Mouse (Mus musculus) thymus, postnatal 25 days (tissue): ENCODE data around the gene Nrf1.

Experiments used
- DNase-seq: peaks from one replicate; pipeline ENCODE4 v3.0.0; 2022

Nrf1 gene

DNA sequence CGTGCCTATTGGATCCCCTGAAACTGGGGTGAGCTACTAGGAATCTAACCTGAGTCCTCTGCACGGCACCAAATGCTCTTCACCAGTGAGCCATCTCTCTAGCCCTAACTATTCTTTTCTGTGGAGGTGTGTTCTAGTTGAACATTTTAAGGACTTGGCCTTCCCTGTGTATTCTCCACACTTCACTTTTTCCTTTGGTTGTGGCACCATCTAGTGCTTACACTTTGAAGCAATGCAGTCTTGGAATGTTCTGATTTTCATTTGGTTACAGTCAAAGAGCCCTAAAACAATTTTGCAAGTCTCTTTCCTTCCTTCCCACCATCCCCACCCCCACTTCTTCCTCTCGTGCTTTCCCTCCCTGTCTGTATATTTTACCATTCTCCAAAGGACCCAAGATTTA is 33.6 kb downstream of the Nrf1 start:
- peak; percentile 15 for DNase-seq

DNA sequence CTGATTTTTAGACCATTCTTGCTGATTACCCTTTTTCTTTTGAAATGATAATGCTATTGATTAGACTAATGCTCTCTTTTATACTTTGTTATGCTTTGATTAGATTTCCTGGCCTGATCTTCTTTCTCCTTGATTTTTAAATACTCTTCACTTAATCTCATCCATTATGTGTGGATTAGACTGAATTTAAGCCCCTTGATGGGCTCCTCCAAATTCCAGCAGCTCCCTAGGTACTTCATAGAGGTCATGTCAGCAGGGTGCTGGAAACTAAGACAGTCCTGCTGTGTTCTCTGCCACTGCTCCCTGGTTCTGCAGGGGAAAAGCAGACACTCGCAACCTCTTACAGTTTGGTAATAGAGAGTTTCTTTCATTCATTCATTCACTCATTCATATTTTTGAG is 35.5 kb downstream of the Nrf1 start:
- no peak for DNase-seq

- DNase-seq, result no peak
Measured at GRCm38 (mm10) chr6:30085351-30085750, 37.6 kb downstream of the Nrf1 start.

- no peak for DNase-seq
Measured at GRCm38 (mm10) chr6:30091221-30091620, 43.4 kb downstream of the Nrf1 start.

GRCm38 (mm10) chr6:30092816-30093215 is 45.0 kb downstream of the Nrf1 start:
- DNase-seq, result no peak

GRCm38 (mm10) chr6:30101773-30102415 is 54.1 kb downstream of the Nrf1 start:
- no peak for DNase-seq

- no peak for DNase-seq
Measured at GRCm38 (mm10) chr6:30106091-30106490, 58.3 kb downstream of the Nrf1 start.

DNA sequence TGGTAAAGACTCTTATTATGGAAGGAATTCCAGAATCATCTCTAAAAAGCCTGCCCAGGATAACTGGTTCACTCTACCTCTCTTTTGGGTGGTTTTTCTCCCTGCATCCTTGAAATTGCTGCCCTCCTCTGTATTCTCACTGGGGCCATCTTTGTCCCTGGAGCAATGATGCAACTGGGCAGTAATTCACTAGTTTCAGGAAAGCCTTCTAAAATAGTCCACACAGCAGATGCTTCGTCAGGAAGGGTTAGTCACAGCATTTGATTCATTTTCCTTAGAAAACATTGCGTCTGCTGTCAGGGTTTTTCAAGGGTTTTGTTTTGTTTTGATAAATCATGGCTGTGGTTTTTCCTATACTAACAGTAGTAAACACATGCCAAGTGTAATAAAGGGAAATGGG is 59.7 kb downstream of the Nrf1 start:
- DNase-seq, result no peak

- DNase-seq, result no peak
Measured at GRCm38 (mm10) chr6:30109820-30110502, 62.2 kb downstream of the Nrf1 start.

DNA sequence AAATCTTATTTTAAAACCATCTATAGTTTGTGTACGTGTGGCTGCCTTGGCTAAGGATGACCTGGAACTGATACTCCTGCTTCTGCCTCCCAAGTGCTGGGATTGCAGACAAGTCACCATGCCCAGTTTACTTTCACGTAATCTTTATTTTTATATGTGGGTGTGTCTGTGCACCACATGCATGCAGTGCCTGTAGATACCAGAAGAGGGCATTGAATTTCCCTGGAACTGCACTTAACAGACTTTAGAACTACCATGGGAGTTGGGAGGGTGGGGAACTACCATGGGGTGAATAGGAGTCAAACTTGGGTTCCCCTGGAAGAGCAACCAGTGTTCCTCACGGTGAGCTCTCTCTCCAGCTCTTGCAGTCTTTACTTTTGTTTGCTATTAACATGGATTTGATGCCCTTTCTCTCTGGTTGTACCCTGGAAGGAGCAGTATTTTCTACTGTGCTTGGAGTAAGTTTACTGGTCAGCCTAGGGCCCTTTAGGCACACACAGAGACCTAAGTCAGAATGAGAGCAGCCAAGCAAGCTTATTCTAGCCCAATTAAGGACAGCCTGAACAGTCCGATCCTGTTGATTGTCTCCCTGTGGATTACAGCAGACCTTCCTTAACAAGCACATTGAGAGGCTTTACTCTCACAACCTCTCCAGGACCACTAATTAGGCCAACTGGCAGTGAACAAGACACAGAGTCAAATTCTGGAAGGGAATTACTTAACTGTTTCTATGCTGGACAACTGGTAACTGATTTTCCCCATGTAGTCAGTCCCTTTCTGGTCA is 64.8 kb downstream of the Nrf1 start:
- DNase-seq, result no peak

- no peak for DNase-seq
Measured at GRCm38 (mm10) chr6:30114101-30114500, 66.3 kb downstream of the Nrf1 start.

- no peak for DNase-seq
Measured at GRCm38 (mm10) chr6:30121152-30121551, 73.4 kb downstream of the Nrf1 start.

- no peak for DNase-seq
Measured at GRCm38 (mm10) chr6:30121600-30121999, 73.8 kb downstream of the Nrf1 start.

DNA sequence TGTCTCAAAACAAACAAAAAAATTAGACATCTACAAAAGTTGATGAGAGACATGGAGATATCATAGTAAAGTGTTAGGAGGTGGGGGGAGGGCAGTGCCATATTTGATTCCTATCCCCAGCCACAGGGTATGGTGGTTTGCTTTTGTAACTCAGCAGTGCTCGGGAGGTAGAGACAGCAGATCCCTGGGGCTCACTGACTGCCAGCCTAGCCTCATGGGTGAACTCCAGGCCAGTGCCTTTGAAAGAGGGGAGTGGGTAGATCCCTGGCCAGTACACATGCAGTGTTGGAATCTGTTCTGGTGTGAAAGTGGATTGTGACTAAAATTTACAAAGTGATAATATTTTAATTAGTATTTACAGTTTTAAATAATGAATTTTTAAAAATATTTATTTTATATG is 75.6 kb downstream of the Nrf1 start:
- no peak for DNase-seq

DNA sequence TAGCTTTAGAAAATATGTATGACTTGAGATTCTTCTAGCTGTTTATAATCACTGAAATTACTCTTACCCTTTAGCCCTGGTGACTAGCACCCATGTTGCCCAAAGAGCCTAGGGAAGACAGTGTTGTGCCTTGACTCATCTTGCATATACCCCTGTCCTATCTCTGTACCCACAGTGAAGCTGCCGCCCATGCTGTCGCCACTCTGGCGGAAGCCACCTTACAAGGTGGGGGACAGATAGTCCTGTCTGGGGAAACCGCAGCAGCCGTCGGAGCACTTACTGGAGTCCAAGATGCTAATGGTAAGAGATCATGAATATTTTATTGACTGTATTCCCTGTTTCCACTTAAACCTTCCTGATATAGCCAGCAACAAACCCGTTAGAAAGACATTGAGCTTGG is 78.3 kb downstream of the Nrf1 start:
- DNase-seq, result no peak

- no peak for DNase-seq
Measured at GRCm38 (mm10) chr6:30126766-30127165, 79.0 kb downstream of the Nrf1 start.

DNA sequence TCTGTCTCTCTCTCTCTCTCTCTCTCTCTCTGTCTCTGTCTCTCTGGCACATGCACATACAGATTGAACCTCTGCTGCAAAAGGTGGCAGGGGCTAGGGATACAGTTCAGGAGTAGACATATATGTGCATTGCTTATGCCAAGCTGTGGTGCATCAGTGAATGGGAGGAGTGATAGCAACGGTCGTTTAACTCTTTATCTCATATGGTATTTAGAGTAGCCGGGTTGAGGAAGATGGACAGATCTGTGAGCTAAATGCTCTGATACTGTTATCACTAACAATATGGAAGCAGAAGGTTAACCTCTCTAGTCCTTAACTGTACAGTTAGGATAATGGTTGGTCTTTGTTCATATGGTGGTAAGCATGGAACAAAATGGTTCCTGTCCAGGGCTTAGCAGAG is 84.6 kb downstream of the Nrf1 start:
- no peak for DNase-seq

GRCm38 (mm10) chr6:30135590-30135989 is 87.8 kb downstream of the Nrf1 start:
- no peak for DNase-seq

GRCm38 (mm10) chr6:30137227-30137626 is 89.4 kb downstream of the Nrf1 start:
- DNase-seq, result no peak

DNA sequence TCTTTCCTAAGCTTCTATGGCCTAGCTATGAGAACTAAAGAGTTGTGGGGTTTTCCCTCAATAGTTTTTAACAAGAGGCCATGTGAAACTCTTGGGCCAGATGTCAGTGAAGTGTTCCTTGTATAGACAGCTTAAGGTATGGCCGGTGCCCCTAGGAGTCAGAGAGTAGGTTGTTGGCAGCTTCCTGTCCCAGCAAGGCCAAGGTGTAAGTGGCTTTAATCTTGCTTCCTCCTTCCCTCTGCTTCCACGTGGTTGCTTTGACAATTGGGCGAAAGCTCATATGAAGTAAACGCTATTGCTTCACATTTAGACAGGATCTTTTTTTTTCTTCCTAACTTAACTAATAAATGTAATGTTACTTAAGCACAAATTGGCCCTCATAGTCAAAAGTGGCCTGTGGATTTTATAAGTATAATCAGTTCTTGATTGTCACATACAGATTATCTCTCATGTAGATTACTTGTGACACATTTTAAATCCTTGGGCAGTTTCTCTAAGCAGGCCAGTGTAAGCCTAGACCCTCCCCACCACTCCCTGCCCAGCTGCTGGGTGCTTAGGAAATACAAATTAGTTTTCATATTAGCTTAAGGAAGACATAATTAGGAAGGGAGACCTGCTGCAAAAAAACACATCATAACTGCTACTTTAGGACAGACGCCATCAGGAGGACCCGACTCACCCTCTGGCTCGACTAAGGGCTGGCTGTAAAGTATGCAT is 91.7 kb downstream of the Nrf1 start:
- no peak for DNase-seq

DNA sequence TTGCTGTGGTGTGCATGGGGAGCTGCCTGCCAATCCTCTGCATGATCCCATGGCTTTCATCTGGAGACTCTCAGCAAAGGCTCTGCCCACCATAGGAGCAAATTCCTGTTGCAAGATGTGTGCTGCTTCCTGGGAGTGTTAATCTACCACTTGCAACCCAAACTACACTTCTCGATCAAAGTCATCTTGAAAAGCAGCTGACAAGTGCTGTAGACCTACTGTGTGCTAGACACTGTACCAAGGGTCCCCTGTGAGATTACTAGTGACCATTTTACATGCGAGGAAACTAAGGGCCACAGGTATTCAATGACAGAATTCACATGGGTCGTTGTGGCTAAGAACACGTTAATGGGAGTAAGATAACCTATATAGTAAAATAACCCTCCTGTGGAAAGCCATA is 95.5 kb downstream of the Nrf1 start:
- DNase-seq, result no peak

DNA sequence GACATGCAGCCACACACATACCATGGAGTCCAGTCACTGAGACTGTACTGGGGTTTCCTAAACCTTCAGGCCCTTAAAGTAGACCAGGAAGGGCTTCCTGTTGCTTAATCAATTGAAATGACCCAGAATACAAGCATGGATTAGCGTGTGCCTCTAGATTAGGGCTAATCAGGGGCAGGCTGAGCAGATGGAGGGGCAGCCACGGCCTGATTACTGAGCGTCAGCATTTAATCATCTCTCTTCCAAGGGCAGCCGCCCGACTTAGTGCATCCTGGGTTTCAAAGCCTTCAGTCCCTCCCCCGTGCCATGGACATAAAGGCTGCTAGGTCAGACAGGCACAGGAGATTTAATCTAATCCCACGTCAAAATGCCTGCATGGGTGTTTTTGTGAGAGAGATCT is 99.3 kb downstream of the Nrf1 start:
- DNase-seq, result no peak

DNA sequence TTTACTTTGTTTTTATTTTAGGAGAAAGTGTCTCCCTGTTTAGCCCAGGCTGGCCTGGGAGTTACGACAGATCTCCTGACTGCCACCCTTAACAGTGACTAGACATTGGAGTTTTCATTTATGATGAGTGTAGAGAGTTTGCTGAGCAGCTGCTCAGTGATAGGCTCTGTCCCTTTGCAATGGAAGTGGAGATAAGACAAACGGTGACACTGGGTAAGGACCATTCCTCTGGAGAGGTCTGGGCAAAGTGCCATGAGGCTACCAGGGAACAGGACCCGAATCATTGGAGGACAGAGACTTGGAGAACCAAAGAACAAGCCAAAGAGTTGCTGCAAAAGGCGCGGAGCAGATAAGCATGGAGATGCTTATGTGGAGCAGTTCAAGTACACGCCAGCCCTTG is 100.0 kb downstream of the Nrf1 start:
- no peak for DNase-seq

GRCm38 (mm10) chr6:30150471-30150870 is 102.7 kb downstream of the Nrf1 start:
- no peak for DNase-seq
